Mouse (Mus musculus): ENCODE data around the gene Pip4k2a.

The Pip4k2a gene

GRCm38 (mm10) chr2:18979046-18979445 lies 18.9 kb downstream of the Pip4k2a start:
- DNase-seq = no peak

GRCm38 (mm10) chr2:18977201-18977805 lies 20.6 kb downstream of the Pip4k2a start:
- DNase-seq = no peak

- DNase-seq = no peak
Observed at GRCm38 (mm10) chr2:18976175-18976574, 21.8 kb downstream of the Pip4k2a start.

- DNase-seq = no peak
Observed at GRCm38 (mm10) chr2:18974882-18975645, 22.9 kb downstream of the Pip4k2a start.

- no peak for DNase-seq
Observed at GRCm38 (mm10) chr2:18971564-18971963, 26.4 kb downstream of the Pip4k2a start.

- no peak for DNase-seq
Observed at GRCm38 (mm10) chr2:18970461-18970860, 27.5 kb downstream of the Pip4k2a start.

GRCm38 (mm10) chr2:18969066-18969681 lies 28.8 kb downstream of the Pip4k2a start:
- DNase-seq = no peak

GRCm38 (mm10) chr2:18967451-18968063 lies 30.4 kb downstream of the Pip4k2a start:
- DNase-seq = no peak

GRCm38 (mm10) chr2:18966566-18966965 lies 31.4 kb downstream of the Pip4k2a start:
- no peak for DNase-seq

GRCm38 (mm10) chr2:18965950-18966349 lies 32.0 kb downstream of the Pip4k2a start:
- DNase-seq = no peak

- DNase-seq = no peak
Observed at GRCm38 (mm10) chr2:18965108-18965507, 32.8 kb downstream of the Pip4k2a start.

GRCm38 (mm10) chr2:18963286-18964040 lies 34.5 kb downstream of the Pip4k2a start:
- no peak for DNase-seq

- no peak for DNase-seq
Observed at GRCm38 (mm10) chr2:18962502-18962901, 35.4 kb downstream of the Pip4k2a start.

GRCm38 (mm10) chr2:18960376-18960973 lies 37.5 kb downstream of the Pip4k2a start:
- no peak for DNase-seq

GRCm38 (mm10) chr2:18959558-18959957 lies 38.4 kb downstream of the Pip4k2a start:
- no peak for DNase-seq

GRCm38 (mm10) chr2:18959008-18959407 lies 38.9 kb downstream of the Pip4k2a start:
- DNase-seq = no peak

GRCm38 (mm10) chr2:18958501-18958900 lies 39.4 kb downstream of the Pip4k2a start:
- no peak for DNase-seq

GRCm38 (mm10) chr2:18958044-18958443 lies 39.9 kb downstream of the Pip4k2a start:
- no peak for DNase-seq

- no peak for DNase-seq
Observed at GRCm38 (mm10) chr2:18957459-18957858, 40.5 kb downstream of the Pip4k2a start.

- DNase-seq = no peak
Observed at GRCm38 (mm10) chr2:18956945-18957344, 41.0 kb downstream of the Pip4k2a start.

GRCm38 (mm10) chr2:18956424-18956823 lies 41.5 kb downstream of the Pip4k2a start:
- no peak for DNase-seq

- no peak for DNase-seq
Observed at GRCm38 (mm10) chr2:18955671-18956070, 42.3 kb downstream of the Pip4k2a start.
